11 mouse cellular contexts compared by ENCODE assay signal in genomic region chr11:21325781-21326180, GRCm38 (mm10).
"Had no signal": no experiment of that assay in that cellular context is flagged by ENCODE, and none has a peak within 500 bp of the region (broad histone marks: within the 10 kb centered on the region; RNA-seq: fewer than 3 reads in every experiment).

No protein-coding gene starts in this region.

- DNase-seq: lung, adult 2 months; lung, postnatal 36 days; right cerebral cortex, postnatal 14 days; thymus, adult 2 months; thymus, postnatal 25 days had no signal

- H3K9me3 ChIP-seq: limb, embryonic 12.5 days; liver, embryonic 15.5 days; midbrain, embryonic 15.5 days; neural tube, embryonic 13.5 days; stomach, embryonic 15.5 days had no signal

- H3K27ac ChIP-seq: layer of hippocampus, adult 2 months; limb, embryonic 12.5 days; liver, embryonic 15.5 days; midbrain, embryonic 15.5 days; neural tube, embryonic 13.5 days; stomach, embryonic 15.5 days had no signal

- H3K4me3 ChIP-seq: layer of hippocampus, adult 2 months; limb, embryonic 12.5 days; liver, embryonic 15.5 days; midbrain, embryonic 15.5 days; neural tube, embryonic 13.5 days; stomach, embryonic 15.5 days had no signal

- H3K4me1 ChIP-seq: limb, embryonic 12.5 days; midbrain, embryonic 15.5 days; neural tube, embryonic 13.5 days; stomach, embryonic 15.5 days had no signal

- H3K9ac ChIP-seq: limb, embryonic 12.5 days; liver, embryonic 15.5 days; midbrain, embryonic 15.5 days; neural tube, embryonic 13.5 days; stomach, embryonic 15.5 days had no signal

- H3K27me3 ChIP-seq: limb, embryonic 12.5 days; liver, embryonic 15.5 days; midbrain, embryonic 15.5 days; neural tube, embryonic 13.5 days; stomach, embryonic 15.5 days had no signal
